Mouse (Mus musculus): ENCODE results near the gene Ccdc144b. TPM values are rescaled to one million over a fixed set of nuclear protein-coding genes. Genes with fewer than 3 reads are reported as not detected.
A peak's percentile ranks its signal among the peaks of the same experiment; 100 is the strongest.

Gene Ccdc144b
- polyA plus RNA-seq, 1 experiment from 2014 or later = not detected

DNA sequence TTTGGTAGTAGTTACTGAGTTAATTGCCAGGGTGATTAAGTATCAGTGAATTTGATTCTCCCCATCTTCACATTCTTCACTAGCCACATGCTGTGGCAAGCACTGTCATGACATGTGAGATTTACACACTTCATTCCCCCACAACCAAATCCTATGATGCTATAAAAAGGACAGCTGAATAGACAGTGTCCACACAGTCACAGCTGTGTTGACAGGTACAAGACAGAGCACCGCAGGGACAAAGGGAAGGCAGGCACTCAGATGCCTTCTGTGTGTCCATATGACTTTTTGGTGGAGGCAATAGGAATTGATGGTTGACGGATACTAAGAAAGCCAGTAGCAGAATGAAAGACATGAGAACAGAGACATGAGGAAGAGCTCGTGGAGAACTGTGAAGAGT is 42.1 kb downstream of the Ccdc144b start:
- H3K4me2 ChIP-seq (replicated peaks) = no peak overlapping the region
- no peak overlapping the region for H3K9ac ChIP-seq
- no peak overlapping the region for H3K27ac ChIP-seq
- no peak overlapping the region for H3K4me3 ChIP-seq
- H3K4me1 ChIP-seq = no peaks in the 10 kb centered on the region
- WGBS = 81% methylated on average over 3 of the region's 3 CpGs
- no peaks in the 10 kb centered on the region for H3K27me3 ChIP-seq
- H3K36me3 ChIP-seq = no peaks in the 10 kb centered on the region
- no peaks in the 10 kb centered on the region for H3K9me3 ChIP-seq
- no peak for ATAC-seq (ENCODE audit: insufficient number of reproducible peaks, insufficient read depth, low FRiP score, low TSS enrichment)

DNA sequence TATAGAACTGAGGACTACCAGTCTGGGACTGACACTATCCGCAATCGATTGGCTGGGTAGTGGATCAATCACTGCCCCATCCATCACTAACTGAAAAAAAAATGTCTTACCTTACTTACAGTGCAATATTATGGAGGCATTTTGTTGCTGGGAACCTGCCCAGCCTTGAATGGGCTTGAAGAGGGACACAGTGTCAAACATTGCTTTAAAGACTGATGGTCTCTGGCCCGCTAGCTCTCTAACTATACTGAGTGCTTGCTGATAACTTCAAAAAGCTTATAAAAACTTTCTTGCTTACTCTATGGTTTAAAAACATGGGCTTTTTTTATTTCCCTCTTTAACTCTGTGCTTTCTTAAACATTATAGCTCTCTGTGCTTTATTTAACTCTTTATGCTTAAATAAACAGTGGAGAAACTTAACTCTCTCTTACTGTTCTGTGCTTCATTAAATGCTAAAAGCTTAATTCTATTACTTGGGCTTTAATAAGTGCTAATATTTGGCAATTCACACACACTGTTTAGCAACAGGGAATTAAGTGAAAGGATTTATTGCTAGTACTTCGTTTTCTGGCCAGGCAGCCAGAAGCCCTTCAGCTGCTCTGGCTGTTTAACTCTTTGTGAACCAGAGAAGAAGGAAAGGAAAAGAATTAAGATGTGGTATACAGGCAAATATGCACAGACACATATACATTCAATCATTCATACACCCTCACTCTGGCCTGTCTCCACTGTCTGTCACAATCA is 44.8 kb downstream of the Ccdc144b start:
- no peaks in the 10 kb centered on the region for H3K36me3 ChIP-seq
- no peaks in the 10 kb centered on the region for H3K27me3 ChIP-seq
- H3K4me1 ChIP-seq = no peaks in the 10 kb centered on the region
- WGBS = 70% methylated on average over 4 of the region's 4 CpGs
- no peaks in the 10 kb centered on the region for H3K9me3 ChIP-seq
- no peak overlapping the region for H3K4me2 ChIP-seq (replicated peaks)
- H3K4me3 ChIP-seq = no peak overlapping the region
- no peak for ATAC-seq (ENCODE audit: insufficient number of reproducible peaks, insufficient read depth, low FRiP score, low TSS enrichment)
- H3K27ac ChIP-seq = no peak overlapping the region
- no peak overlapping the region for H3K9ac ChIP-seq

- Histone ChIP-seq H3K4me1 (peaks cover 5% of the 10 kb centered on the region; the same call in 1 of the 2 replicates), H3K9ac (no peak overlapping the region), H3K36me3 (no peaks in the 10 kb centered on the region), H3K27me3 (no peaks in the 10 kb centered on the region), H3K4me3 (no peak overlapping the region), H3K4me2 (replicated peaks) (no peak overlapping the region), H3K9me3 (no peaks in the 10 kb centered on the region), H3K27ac (no peak overlapping the region)
- no peak for ATAC-seq (ENCODE audit: insufficient number of reproducible peaks, insufficient read depth, low FRiP score, low TSS enrichment)
- WGBS = 76% methylated on average over 4 of the region's 4 CpGs
Observed at GRCm38 (mm10) chr3:36004028-36004895, 49.1 kb downstream of the Ccdc144b start.

DNA sequence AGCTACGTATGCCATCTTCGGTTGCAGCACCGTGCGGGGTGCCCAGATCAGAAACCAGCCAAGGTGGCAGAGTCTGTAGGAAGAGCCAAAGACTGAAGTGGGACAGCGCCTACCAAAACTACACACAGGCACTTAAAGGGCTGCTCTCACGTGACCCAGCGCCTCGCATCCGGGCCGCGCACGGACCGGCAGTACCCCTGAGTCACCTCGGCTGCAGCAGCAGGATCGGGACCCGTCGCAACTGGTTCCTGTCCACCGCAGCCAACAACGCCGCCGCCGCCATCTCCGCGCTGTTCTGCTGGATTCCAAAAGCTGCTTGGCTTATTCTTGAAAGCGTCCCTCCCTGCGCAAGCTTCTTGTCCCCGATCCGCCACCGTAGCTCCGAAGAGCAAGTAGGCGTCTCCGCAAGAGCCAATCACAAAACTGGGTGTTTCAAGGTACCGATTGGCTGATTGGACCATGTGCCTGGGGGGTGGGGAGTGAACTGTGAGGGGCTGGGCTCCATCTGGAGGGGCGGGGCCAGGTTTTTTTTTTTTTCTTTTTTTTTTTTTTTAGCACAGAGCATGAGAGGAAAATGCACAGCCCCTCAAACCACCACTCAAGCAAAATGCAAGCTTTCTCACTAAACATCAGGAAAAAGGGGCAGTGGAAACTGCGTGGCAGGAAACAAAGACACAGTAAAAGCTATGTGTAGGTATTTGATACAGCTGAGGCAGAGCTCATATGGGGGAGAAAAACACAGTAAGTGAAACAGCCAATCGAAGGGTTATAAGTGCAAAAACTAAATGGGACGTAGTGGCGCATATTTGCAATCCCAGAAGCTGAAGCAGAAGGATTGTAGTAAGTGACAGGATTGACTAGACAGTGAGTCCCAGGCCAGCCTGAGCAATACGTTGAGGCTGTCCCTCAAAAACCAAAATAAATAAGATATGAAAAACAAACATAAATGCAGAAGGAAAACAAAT is 52.8 kb downstream of the Ccdc144b start, which contains the start of gene Mccc1:
Mccc1 (minus strand) TSS at position 404 of the 965 bp plus-strand sequence.
- Histone ChIP-seq H3K9me3 (no peaks in the 10 kb centered on the region), H3K4me3 (peak within 1 kb of the TSS; percentile 67), H3K4me1 (peaks cover 5% of the 10 kb centered on the region; the same call in 1 of the 2 replicates), H3K36me3 (no peaks in the 10 kb centered on the region), H3K27ac (peak within 1 kb of the TSS; percentile 87), H3K4me2 (replicated peaks) (peak within 1 kb of the TSS; percentile 65), H3K9ac (peak within 1 kb of the TSS; percentile 71), H3K27me3 (no peaks in the 10 kb centered on the region)
- WGBS = 3% methylated on average over 39 of the region's 39 CpGs
- peak; percentile 96 for ATAC-seq (ENCODE audit: insufficient number of reproducible peaks, insufficient read depth, low FRiP score, low TSS enrichment)

GRCm38 (mm10) chr3:35994552-35995531 is 58.5 kb downstream of the Ccdc144b start:
- no peak overlapping the region for H3K4me2 ChIP-seq (replicated peaks)
- no peaks in the 10 kb centered on the region for H3K9me3 ChIP-seq
- H3K9ac ChIP-seq = no peak overlapping the region
- no peak overlapping the region for H3K27ac ChIP-seq
- 61% methylated on average over 11 of the region's 11 CpGs for WGBS
- H3K4me1 ChIP-seq = peaks cover 5% of the 10 kb centered on the region; the same call in 1 of the 2 replicates
- no peaks in the 10 kb centered on the region for H3K27me3 ChIP-seq
- no peak overlapping the region for H3K4me3 ChIP-seq
- no peak for ATAC-seq (ENCODE audit: insufficient number of reproducible peaks, insufficient read depth, low FRiP score, low TSS enrichment)
- H3K36me3 ChIP-seq = peaks cover 25% of the 10 kb centered on the region

DNA sequence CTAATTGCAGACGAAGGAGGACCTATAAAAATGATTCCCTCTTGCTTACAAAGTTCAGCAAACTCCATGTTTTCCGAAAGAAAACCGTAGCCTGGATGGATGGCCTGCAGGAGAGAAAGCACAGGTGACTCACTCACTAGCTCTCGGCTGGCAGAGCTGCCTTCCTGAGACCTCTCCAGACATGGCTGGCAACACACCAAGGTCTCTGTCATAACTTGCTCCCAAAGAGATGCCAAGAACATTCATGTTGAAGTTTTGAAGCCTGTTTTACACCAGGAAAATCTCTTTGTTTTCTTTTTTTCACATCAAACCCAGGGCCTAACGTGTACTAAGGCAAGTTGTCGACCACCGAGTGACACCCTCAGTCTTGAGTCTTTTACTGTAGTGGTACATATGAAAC is 62.6 kb downstream of the Ccdc144b start:
- Histone ChIP-seq H3K4me2 (replicated peaks) (no peak overlapping the region), H3K4me1 (no peaks in the 10 kb centered on the region), H3K9ac (no peak overlapping the region), H3K27ac (no peak overlapping the region), H3K9me3 (no peaks in the 10 kb centered on the region), H3K36me3 (peaks cover 41% of the 10 kb centered on the region), H3K27me3 (no peaks in the 10 kb centered on the region), H3K4me3 (no peak overlapping the region)
- WGBS = 95% methylated on average over 7 of the region's 7 CpGs
- ATAC-seq (ENCODE audit: insufficient number of reproducible peaks, insufficient read depth, low FRiP score, low TSS enrichment) = no peak

- peaks cover 40% of the 10 kb centered on the region for H3K36me3 ChIP-seq
- WGBS = 87% methylated on average over 6 of the region's 6 CpGs
Observed at GRCm38 (mm10) chr3:35988031-35988430, 65.3 kb downstream of the Ccdc144b start.

DNA sequence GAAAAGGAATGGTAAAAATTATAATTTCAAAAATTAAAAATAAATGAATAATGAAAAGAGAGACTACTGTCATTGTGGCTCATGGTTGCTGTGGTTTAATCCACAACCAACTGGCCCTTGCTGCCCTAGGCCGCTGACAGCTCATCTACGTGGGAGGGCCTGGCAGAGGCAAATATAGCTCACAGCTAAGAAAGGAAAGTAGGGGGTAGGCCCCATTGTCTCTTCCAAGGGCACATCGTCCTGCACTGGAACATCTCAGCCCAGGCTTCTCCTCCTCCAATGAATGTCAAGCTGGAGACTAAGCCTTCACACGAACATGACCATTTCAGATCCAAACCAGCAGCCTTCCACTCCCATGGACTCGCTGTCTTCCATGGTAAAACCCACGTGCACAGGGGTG is 67.1 kb downstream of the Ccdc144b start:
- no peaks in the 10 kb centered on the region for H3K9me3 ChIP-seq
- H3K36me3 ChIP-seq = peaks cover 39% of the 10 kb centered on the region
- H3K27ac ChIP-seq = no peak overlapping the region
- no peak for ATAC-seq (ENCODE audit: insufficient number of reproducible peaks, insufficient read depth, low FRiP score, low TSS enrichment)
- no peaks in the 10 kb centered on the region for H3K27me3 ChIP-seq
- WGBS = 94% methylated on average over 6 of the region's 6 CpGs
- no peak overlapping the region for H3K9ac ChIP-seq
- H3K4me3 ChIP-seq = no peak overlapping the region
- H3K4me2 ChIP-seq (replicated peaks) = no peak overlapping the region
- H3K4me1 ChIP-seq = no peaks in the 10 kb centered on the region

More at GRCm38 (mm10) chr3:35988031-35988430, 65.3 kb downstream of the Ccdc144b start:
- H3K27ac ChIP-seq = no peak overlapping the region
- no peaks in the 10 kb centered on the region for H3K4me1 ChIP-seq
- ATAC-seq (ENCODE audit: insufficient number of reproducible peaks, insufficient read depth, low FRiP score, low TSS enrichment) = no peak
- H3K9ac ChIP-seq = no peak overlapping the region
- no peak overlapping the region for H3K4me2 ChIP-seq (replicated peaks)
- H3K9me3 ChIP-seq = no peaks in the 10 kb centered on the region
- no peaks in the 10 kb centered on the region for H3K27me3 ChIP-seq
- no peak overlapping the region for H3K4me3 ChIP-seq

DNA sequence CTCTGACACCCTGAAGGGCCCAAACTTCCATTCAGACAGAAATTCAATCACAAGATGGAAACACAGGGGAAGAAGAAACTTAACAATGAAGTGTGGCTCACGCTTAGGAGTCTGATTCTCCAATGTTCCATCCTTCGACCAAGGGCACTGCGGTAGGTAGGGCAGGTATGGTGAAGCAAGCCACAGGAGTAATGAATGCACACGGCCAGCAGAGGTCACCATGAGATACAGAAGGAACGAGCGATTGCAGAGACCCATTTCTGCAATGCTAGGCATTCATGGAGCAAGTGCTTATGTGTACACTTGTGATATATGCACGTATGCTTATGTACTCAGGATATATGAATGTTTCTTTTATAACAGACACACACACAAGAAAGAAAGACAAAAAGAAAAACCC is 79.8 kb downstream of the Ccdc144b start:
- Histone ChIP-seq H3K4me2 (replicated peaks) (no peak overlapping the region), H3K27ac (no peak overlapping the region), H3K9me3 (no peaks in the 10 kb centered on the region), H3K36me3 (peaks cover 42% of the 10 kb centered on the region), H3K27me3 (no peaks in the 10 kb centered on the region), H3K4me3 (no peak overlapping the region), H3K4me1 (no peaks in the 10 kb centered on the region), H3K9ac (no peak overlapping the region)
- 71% methylated on average over 7 of the region's 7 CpGs for WGBS
- no peak for ATAC-seq (ENCODE audit: insufficient number of reproducible peaks, insufficient read depth, low FRiP score, low TSS enrichment)

GRCm38 (mm10) chr3:35972985-35973384 is 80.4 kb downstream of the Ccdc144b start:
- no peak overlapping the region for H3K9ac ChIP-seq
- H3K4me1 ChIP-seq = no peaks in the 10 kb centered on the region
- H3K4me3 ChIP-seq = no peak overlapping the region
- H3K9me3 ChIP-seq = no peaks in the 10 kb centered on the region
- WGBS = 85% methylated on average over 4 of the region's 4 CpGs
- no peak overlapping the region for H3K27ac ChIP-seq
- H3K36me3 ChIP-seq = peaks cover 42% of the 10 kb centered on the region
- no peaks in the 10 kb centered on the region for H3K27me3 ChIP-seq
- H3K4me2 ChIP-seq (replicated peaks) = no peak overlapping the region
- ATAC-seq (ENCODE audit: insufficient number of reproducible peaks, insufficient read depth, low FRiP score, low TSS enrichment) = no peak
